Mouse (Mus musculus) thymus, adult 2 months (tissue): ENCODE data around the gene Carf.

ENCODE experiments used
- CTCF ChIP-seq: fragments of 200-500 bp; IDR thresholded peaks from 2 replicates; pipeline ENCODE4 v1.5.1; 2012; ENCODE audit warnings: mild to moderate bottlenecking, control low read depth, low read length, moderate library complexity, borderline replicate concordance; ENCODE audit not compliant: control insufficient read depth, poor library complexity, insufficient read depth; ENCODE audit errors: extremely low read depth
- POLR2A ChIP-seq: fragments of 200-500 bp; IDR thresholded peaks from 2 replicates; pipeline ENCODE4 v1.6.1; 2012; ENCODE audit warnings: mild to moderate bottlenecking, low read length, control low read depth, moderate library complexity; ENCODE audit not compliant: control insufficient read depth, poor library complexity, insufficient read depth; ENCODE audit errors: extremely low read depth

GRCm38 (mm10) chr1:60152700-60153099 lies 54.7 kb downstream of the Carf start:
- TF ChIP-seq POLR2A (no peak), CTCF (no peak)
